Mouse (Mus musculus) WW6 (cell line): ENCODE measurements around the gene Cd300e.

Experiments used
- DNase-seq: peaks from one replicate; pipeline ENCODE4 v3.0.0-alpha.2; 2013; ENCODE audit warnings: low read depth, low spot score

The Cd300e gene

GRCm38 (mm10) chr11:115062077-115062476 lies at the start of gene Cd300e:
TSS of gene Cd300e (minus strand) at chr11:115062177.
- DNase-seq = no peak

- DNase-seq = no peak
These were observed 48.3 kb upstream of the Cd300e start for GRCm38 (mm10) chr11:115110271-115110670.

- DNase-seq = no peak
These were observed 46.2 kb upstream of the Cd300e start for GRCm38 (mm10) chr11:115108176-115108575.

- no peak for DNase-seq
These were observed 45.5 kb upstream of the Cd300e start for GRCm38 (mm10) chr11:115107403-115107916.

GRCm38 (mm10) chr11:115106638-115107037 lies 44.7 kb upstream of the Cd300e start:
- no peak for DNase-seq

- no peak for DNase-seq
These were observed 43.0 kb upstream of the Cd300e start for GRCm38 (mm10) chr11:115104769-115105563.

- DNase-seq = peak; percentile 65
These were observed 41.8 kb upstream of the Cd300e start for GRCm38 (mm10) chr11:115103470-115104413.

- no peak for DNase-seq
These were observed 40.1 kb upstream of the Cd300e start for GRCm38 (mm10) chr11:115102116-115102515.

- no peak for DNase-seq
These were observed 39.7 kb upstream of the Cd300e start for GRCm38 (mm10) chr11:115101615-115102051.

GRCm38 (mm10) chr11:115100741-115101140 lies 38.8 kb upstream of the Cd300e start:
- DNase-seq = no peak

- DNase-seq = no peak
These were observed 38.1 kb upstream of the Cd300e start for GRCm38 (mm10) chr11:115100032-115100621.

- DNase-seq = no peak
These were observed 37.4 kb upstream of the Cd300e start for GRCm38 (mm10) chr11:115099241-115099840.

GRCm38 (mm10) chr11:115098203-115098932 lies 36.4 kb upstream of the Cd300e start:
- no peak for DNase-seq

- DNase-seq = no peak
These were observed 30.2 kb upstream of the Cd300e start for GRCm38 (mm10) chr11:115092140-115092539.

GRCm38 (mm10) chr11:115091362-115091901 lies 29.5 kb upstream of the Cd300e start, which contains the start of gene Rab37:
TSS of gene Rab37 (plus strand) at chr11:115091431.
- DNase-seq = peak; percentile 45

GRCm38 (mm10) chr11:115089853-115090252 lies 27.9 kb upstream of the Cd300e start:
- DNase-seq = no peak

- DNase-seq = no peak
These were observed 24.2 kb upstream of the Cd300e start for GRCm38 (mm10) chr11:115086213-115086612.

GRCm38 (mm10) chr11:115085064-115085463 lies 23.1 kb upstream of the Cd300e start:
- DNase-seq = no peak

GRCm38 (mm10) chr11:115084595-115084994 lies 22.6 kb upstream of the Cd300e start:
- DNase-seq = no peak
